Mouse (Mus musculus) lung, embryonic 16.5 days (tissue): Measurements from ENCODE around the gene Dedd2. TPM values are rescaled to one million over a fixed set of nuclear protein-coding genes. Genes with fewer than 3 reads are reported as not detected.

ENCODE experiments used
- ATAC-seq: fragments of 200-750 bp; cut with Nextera tagmentation; 2 replicates; pipeline ENCODE4 v1.8.0; 2017; ENCODE audit warnings: low read depth, mild to moderate bottlenecking, moderate library complexity
- H3K27ac ChIP-seq: fragments of 300-500 bp; sonication (generic); 2 replicates; pipeline ENCODE4 v1.5.1; 2014; ENCODE audit warnings: mild to moderate bottlenecking, control low read depth, low read length
- H3K27me3 ChIP-seq: fragments of 300-500 bp; sonication (generic); 2 replicates; pipeline ENCODE4 v1.6.1; 2014; ENCODE audit warnings: low read depth, low read length, mixed read lengths; ENCODE audit not compliant: control insufficient read depth, insufficient read depth
- H3K36me3 ChIP-seq: fragments of 300-500 bp; sonication (generic); 2 replicates; pipeline ENCODE4 v1.6.1; 2014; ENCODE audit warnings: low read length; ENCODE audit not compliant: control insufficient read depth, insufficient read depth
- H3K4me1 ChIP-seq: fragments of 300-500 bp; sonication (generic); replicated peaks from 2 replicates; pipeline ENCODE4 v1.6.1; 2014; ENCODE audit warnings: low read length, mixed read lengths; ENCODE audit not compliant: control insufficient read depth, insufficient read depth
- H3K4me2 ChIP-seq: fragments of 300-500 bp; sonication (generic); 2 replicates; pipeline ENCODE4 v1.6.1; 2014; ENCODE audit warnings: low read depth, low read length, control low read depth
- H3K4me3 ChIP-seq: fragments of 300-500 bp; sonication (generic); 2 replicates; pipeline ENCODE4 v1.5.1; 2014; ENCODE audit warnings: mild to moderate bottlenecking, low read length, control low read depth
- H3K9ac ChIP-seq: fragments of 300-500 bp; sonication (generic); 2 replicates; pipeline ENCODE4 v1.6.1; 2014; ENCODE audit warnings: low read length, control low read depth
- H3K9me3 ChIP-seq: fragments of 300-500 bp; sonication (generic); 2 replicates; pipeline ENCODE4 v1.6.1; 2016; ENCODE audit warnings: low read length; ENCODE audit not compliant: control insufficient read depth
- WGBS: fragments of 180-500 bp; shearing (Covaris S2); extraction: QIAGEN DNeasy Blood & Tissue Kit; methylation state at CpG from one replicate; pipeline ENCODE4 v1.1.7; 2014; 5-methylcytosine and 5-hydroxymethylcytosine counted together
- polyA plus RNA-seq: library from polyadenylated mRNA; unstranded; fragments of >200 nt; fragmentation: Nextera tagmentation; extraction: Ambion mirVana; gene quantifications from 2 replicates; pipeline ENCODE4 v1.2.1, GENCODE M21; 2015

The Dedd2 gene
- polyA plus RNA-seq, 1 experiment from 2014 or later: 9.0 TPM

DNA sequence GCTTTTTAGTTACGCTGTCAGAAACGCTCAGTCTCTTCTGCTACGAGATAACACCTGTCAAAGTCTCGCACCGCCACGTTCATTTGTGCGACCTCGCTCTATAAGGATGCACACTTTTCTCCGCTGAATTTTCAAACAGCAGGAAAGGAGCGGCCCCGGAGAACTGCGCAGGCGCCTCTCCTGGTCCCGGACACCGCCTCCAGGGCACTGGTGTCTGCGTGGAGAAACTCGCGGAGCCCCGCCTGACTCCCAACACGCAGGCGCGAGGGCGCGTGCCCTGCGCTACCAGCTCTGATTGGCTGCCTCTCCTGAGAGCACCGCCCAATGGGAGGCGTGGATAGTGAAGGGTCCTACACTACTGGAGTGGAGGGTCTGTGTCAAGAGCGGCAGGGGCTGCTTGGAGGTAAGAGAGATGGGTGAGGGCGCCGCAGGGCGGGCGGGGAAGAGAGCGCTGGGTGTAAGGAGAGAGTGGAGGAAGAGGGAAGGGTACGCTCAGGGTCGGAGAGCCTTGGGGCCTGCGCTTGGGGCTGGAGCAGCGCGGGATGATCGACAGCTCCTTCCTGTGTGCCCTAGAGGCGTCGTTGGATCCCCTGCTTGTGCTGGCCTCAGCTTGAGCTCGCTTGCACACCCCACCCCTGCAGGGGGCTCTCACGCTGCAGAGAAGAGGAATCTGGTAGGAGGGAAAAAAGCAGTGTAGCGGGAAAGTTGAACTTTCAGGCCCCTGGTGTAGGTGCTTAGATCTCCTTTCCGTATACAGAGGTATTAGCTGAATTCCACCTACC lies 878 bp upstream of the Dedd2 start, which contains the start of gene Zfp526:
Gene Zfp526 (plus strand): TSS at position 324 of the 782 bp plus-strand sequence.
- Histone ChIP-seq H3K4me1 (peaks cover 27% of the 10 kb centered on the region), H3K9me3 (no peaks in the 10 kb centered on the region), H3K9ac (peak within 1 kb of the TSS; percentile 86), H3K27me3 (no peaks in the 10 kb centered on the region), H3K4me3 (peak within 1 kb of the TSS; percentile 83), H3K27ac (peak within 1 kb of the TSS; percentile 94), H3K36me3 (peaks cover 15% of the 10 kb centered on the region), H3K4me2 (peak within 1 kb of the TSS; percentile 85)
- peak; percentile 95 for ATAC-seq
- under 1% methylated on average over 40 of the region's 45 CpGs for WGBS

DNA sequence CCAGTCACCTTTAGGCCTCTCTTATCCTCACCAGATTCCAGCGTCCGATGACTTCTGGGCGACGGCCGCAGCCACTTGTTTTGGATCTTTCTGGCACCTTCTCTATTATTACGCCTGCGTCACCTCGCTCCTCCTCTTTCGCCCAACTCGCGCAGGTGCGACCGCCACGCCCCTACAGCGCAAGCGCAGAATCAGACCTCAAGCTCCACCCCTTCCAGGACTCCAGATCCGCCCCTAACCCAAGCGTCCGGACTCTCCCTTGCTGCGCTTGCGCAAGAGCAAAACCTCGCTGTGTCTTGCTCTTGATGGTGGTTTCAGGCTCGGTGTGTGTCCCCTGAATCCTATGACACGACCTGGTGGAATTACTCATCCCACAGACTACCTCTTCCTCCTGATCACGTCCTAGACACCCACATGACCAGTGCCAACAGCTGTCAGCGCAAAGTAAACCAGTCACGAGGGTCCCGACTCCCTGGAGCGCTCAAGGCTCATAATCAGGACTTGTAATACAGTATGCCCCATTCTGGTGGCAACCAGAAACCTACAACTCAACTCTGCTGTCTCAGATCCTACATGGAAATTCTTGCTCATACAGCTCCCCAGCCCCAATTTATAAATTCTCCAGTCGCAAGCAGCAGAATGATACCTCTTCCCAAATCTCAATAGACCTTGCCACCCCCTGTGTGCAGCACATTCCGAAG lies 509 bp downstream of the Dedd2 start:
- H3K36me3 ChIP-seq: peaks cover 2% of the 10 kb centered on the region; the same call in 1 of the 2 replicates
- H3K4me1 ChIP-seq: peaks cover 27% of the 10 kb centered on the region
- peak; percentile 72 for ATAC-seq
- peak overlapping the region; percentile 85 for H3K4me2 ChIP-seq
- WGBS: 2% methylated on average over 31 of the region's 31 CpGs
- H3K9ac ChIP-seq: peak overlapping the region; percentile 84
- peak overlapping the region; percentile 76 for H3K27ac ChIP-seq
- H3K27me3 ChIP-seq: no peaks in the 10 kb centered on the region
- peak overlapping the region; percentile 83 for H3K4me3 ChIP-seq
- H3K9me3 ChIP-seq: no peaks in the 10 kb centered on the region

DNA sequence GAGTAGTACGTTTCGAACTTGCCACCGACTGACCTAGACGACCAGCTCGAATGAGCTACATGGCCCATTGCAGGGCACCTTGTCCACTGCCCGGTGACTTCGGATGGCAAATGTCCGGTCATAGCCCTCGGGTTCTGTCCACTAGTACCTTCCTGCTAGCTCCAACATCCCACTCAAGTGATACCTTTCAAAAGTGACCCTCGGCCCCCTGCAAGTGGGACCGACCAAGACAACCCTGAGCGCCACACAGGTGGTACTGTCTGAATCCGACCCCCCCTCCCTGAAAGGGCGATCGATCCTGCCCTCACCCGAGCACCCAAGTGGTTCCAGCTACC lies 1.0 kb downstream of the Dedd2 start:
- Histone ChIP-seq H3K27ac (peak overlapping the region; percentile 76), H3K9ac (peak overlapping the region; percentile 84), H3K4me1 (peaks cover 27% of the 10 kb centered on the region), H3K27me3 (no peaks in the 10 kb centered on the region), H3K4me3 (peak overlapping the region; percentile 83), H3K36me3 (peaks cover under 1% of the 10 kb centered on the region; the same call in 1 of the 2 replicates), H3K4me2 (peak overlapping the region; percentile 85), H3K9me3 (no peaks in the 10 kb centered on the region)
- 0% methylated on average over 16 of the region's 16 CpGs for WGBS
- ATAC-seq: no peak; the same call in none of the 2 replicates

DNA sequence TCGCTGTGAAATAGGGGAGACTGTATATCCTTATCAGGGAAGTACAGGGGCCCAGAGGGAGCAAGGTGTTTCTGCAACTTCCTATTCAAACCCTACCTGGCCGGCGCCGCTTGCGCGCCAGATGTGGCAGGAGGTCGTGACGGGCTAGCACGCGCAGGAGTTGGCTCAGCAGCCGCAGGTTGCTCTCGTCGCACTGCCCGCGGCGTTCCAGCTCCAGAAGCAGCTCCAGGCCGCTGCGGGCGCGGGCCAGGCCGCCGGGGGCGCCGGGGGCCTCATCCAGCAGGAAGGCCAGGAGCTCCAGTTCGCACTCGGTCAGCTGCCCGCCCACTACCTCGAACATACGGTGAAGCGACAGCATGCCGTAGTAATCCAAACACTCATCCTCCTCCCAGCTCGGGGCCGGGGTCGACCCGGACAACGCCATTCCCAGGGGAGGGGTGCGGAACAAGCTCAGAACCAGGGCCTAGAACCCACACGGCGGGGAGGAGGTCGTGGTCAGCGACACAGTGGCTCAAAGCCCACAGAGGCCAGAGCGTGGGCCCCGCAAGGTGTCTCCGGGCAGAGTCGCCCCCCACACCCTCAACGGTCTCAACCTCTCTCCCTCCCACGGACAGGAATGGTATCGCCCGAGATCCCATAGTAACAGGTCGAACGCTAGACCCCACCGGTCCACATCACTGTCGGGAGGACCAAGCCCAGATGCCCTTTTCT lies 1.6 kb downstream of the Dedd2 start:
- Histone ChIP-seq H3K36me3 (no peaks in the 10 kb centered on the region), H3K9ac (peak overlapping the region; percentile 84), H3K4me1 (peaks cover 27% of the 10 kb centered on the region), H3K4me3 (peak overlapping the region; percentile 83), H3K9me3 (no peaks in the 10 kb centered on the region), H3K27ac (peak overlapping the region; percentile 76), H3K4me2 (peak overlapping the region; percentile 85), H3K27me3 (no peaks in the 10 kb centered on the region)
- 0 out of 2 replicates have a peak, but pooled peaks have one; percentile 3 for ATAC-seq
- under 1% methylated on average over 53 of the region's 53 CpGs for WGBS

DNA sequence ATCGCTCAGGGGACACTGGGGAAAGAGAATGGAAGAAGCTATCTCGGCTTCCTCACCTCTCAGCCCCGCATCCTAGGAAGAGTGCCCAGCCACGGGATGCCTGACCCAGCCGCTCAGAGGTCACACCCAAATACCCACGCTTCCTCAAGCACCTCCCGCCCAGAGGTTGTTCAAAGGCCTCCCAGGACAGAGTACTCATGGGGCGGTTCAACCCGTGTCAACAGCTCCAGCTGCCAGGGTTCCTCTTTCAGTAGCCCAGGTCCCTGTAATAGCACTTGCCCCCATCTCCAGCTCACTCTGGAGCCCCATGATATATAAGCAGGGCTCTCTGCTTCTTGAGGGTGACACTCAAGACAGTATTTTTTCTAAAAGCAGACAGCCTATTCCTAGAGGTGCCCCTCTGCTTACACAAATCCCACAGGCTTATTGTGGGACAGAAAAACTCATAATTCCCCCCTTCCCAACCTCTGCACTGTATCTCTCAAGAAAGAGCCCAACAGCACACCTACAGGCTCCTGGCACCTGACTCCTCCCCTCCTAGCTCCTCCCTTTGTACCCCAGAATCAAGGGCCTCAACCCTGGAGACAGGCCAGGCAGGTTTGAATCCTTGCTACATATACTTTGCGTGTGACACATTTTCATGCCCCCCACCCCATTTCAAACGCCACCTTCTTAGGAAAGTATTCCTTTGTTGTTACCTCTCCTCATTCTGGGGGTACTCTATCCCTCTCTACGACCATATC lies 2.6 kb downstream of the Dedd2 start:
- no peaks in the 10 kb centered on the region for H3K36me3 ChIP-seq
- no peaks in the 10 kb centered on the region for H3K9me3 ChIP-seq
- peaks cover 27% of the 10 kb centered on the region for H3K4me1 ChIP-seq
- H3K9ac ChIP-seq: no peak overlapping the region
- 57% methylated on average over 12 of the region's 12 CpGs for WGBS
- no peak overlapping the region for H3K27ac ChIP-seq
- H3K27me3 ChIP-seq: no peaks in the 10 kb centered on the region
- no peak for ATAC-seq
- H3K4me2 ChIP-seq: peak overlapping the region; percentile 85; the same call in 1 of the 2 replicates
- H3K4me3 ChIP-seq: no peak overlapping the region; the same call in 1 of the 2 replicates

DNA sequence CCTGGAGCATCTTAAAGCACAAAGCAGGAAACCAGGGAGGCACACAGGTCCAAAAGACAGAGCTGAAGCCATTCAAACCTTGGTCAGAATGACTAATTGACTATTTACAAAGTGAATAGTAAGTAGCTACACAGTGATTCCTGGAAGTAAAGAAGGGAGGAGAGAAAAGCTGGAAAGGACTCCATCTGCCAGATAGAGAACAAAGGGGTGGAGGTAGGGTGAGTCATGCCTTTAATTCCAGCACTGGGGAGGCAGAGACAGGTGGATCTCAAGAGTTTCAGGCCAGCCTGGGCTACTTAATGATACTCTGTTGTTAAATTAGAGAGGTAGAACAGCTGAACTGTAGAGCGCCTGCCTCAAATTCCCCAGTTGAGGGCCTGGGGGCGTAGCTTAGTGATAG lies 6.2 kb downstream of the Dedd2 start:
- no peak for ATAC-seq
- no peaks in the 10 kb centered on the region for H3K27me3 ChIP-seq
- H3K4me3 ChIP-seq: no peak overlapping the region
- no peaks in the 10 kb centered on the region for H3K36me3 ChIP-seq
- no peak overlapping the region for H3K4me2 ChIP-seq
- peaks cover 8% of the 10 kb centered on the region for H3K4me1 ChIP-seq
- H3K27ac ChIP-seq: no peak overlapping the region
- 83% methylated on average over 2 of the region's 2 CpGs for WGBS
- H3K9me3 ChIP-seq: no peaks in the 10 kb centered on the region
- H3K9ac ChIP-seq: no peak overlapping the region

DNA sequence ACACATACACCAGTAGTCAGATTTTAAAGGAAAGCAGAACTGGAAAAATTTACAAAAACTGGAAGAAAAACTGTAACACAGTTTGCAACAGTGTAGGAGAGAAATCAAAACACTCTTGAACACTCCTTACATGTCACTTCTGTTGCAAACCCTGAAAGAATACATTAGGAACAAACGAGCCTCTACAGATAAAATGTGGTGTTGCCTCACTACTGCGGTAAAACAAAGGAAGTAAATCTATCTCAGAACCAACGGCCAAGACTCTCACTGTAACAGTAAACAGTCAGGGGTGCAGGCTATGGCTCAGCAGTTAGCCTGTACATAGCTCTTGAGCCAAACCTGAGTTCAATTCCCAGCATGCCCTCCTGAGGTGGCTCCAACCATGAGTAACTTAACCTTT lies 7.3 kb downstream of the Dedd2 start:
- 60% methylated on average over 3 of the region's 3 CpGs for WGBS
- H3K36me3 ChIP-seq: no peaks in the 10 kb centered on the region
- no peak for ATAC-seq

DNA sequence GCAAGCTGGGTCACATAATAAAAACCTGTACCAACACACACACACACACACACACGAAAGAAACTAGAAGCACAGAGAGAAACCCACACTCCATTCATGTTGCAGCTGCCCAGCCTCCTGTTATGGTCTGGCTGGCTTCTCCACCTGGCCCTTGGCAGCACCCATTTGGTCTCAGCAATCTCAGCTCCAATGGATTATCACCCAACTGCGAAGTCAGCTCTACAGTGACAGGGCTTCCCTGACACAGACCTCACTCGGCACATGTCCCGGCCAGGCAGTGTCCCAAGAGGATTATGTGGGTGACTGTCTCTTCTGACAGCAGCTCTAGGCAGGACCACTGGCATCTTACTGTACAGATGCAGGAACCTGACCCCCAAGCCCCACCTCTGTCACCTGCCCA lies 9.9 kb downstream of the Dedd2 start:
- ATAC-seq: no peak
- Histone ChIP-seq H3K9ac (no peak overlapping the region), H3K27ac (no peak overlapping the region), H3K4me1 (no peaks in the 10 kb centered on the region), H3K36me3 (no peaks in the 10 kb centered on the region), H3K4me2 (no peak overlapping the region), H3K9me3 (no peaks in the 10 kb centered on the region), H3K4me3 (no peak overlapping the region), H3K27me3 (no peaks in the 10 kb centered on the region)
- WGBS: 80% methylated on average over 4 of the region's 4 CpGs

More for the DNA sequence above, 7.3 kb downstream of the Dedd2 start:
- no peaks in the 10 kb centered on the region; the same call in 1 of the 2 replicates for H3K4me1 ChIP-seq
- no peaks in the 10 kb centered on the region for H3K27me3 ChIP-seq
- H3K9ac ChIP-seq: no peak overlapping the region
- H3K27ac ChIP-seq: no peak overlapping the region
- H3K9me3 ChIP-seq: no peaks in the 10 kb centered on the region
- H3K4me2 ChIP-seq: no peak overlapping the region
- no peak overlapping the region for H3K4me3 ChIP-seq
